Mouse (Mus musculus) lung, postnatal 10 days (tissue): ENCODE measurements around the gene Psmb9.
A peak's percentile ranks its signal among the peaks of the same experiment; 100 is the strongest.

ENCODE experiments used
- DNase-seq: peaks from one replicate; pipeline ENCODE4 v3.0.0; 2021

Psmb9 gene

GRCm38 (mm10) chr17:34205021-34205745, 17.6 kb upstream of the Psmb9 start:
- DNase-seq, result peak; percentile 62

- peak; percentile 93 for DNase-seq
Measured at GRCm38 (mm10) chr17:34204303-34205010, 16.9 kb upstream of the Psmb9 start.

- DNase-seq, result no peak
Measured at GRCm38 (mm10) chr17:34203444-34203843, 15.9 kb upstream of the Psmb9 start, which contains the start of gene Tap2. Gene Tap2, plus strand, starts transcription at chr17:34203527.

GRCm38 (mm10) chr17:34202760-34203442, 15.3 kb upstream of the Psmb9 start:
- no peak for DNase-seq

DNA sequence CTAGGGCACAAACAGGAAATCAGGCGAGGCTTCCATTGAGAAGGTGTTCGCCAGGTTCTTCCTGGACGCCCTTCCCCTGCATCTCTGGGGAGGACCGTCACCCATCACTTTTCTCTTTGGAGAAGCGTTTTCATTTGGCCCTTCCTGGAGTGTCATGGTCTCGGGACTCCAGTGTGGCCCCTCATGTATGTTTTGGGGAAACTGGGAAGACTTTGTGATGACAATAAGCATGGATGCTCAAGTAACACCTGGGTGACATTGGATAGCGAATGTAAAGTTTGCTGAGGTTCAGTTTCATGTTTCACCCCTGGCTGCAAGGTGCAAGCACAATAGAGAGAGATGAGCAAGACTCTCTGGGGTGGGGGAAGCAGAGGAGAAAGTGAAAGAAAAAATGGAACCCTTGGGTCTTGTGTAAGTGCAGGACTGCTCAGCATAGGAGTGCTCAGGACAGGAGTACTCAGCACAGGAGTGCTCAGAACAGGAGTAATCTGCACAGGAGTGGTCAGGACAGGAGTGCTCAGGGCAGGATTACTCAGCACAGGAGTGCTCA, 14.0 kb upstream of the Psmb9 start:
- DNase-seq, result no peak

- no peak for DNase-seq
Measured at GRCm38 (mm10) chr17:34200772-34201505, 13.4 kb upstream of the Psmb9 start.

GRCm38 (mm10) chr17:34200047-34200446, 12.5 kb upstream of the Psmb9 start:
- no peak for DNase-seq

- DNase-seq, result no peak
Measured at GRCm38 (mm10) chr17:34199050-34199619, 11.6 kb upstream of the Psmb9 start.

DNA sequence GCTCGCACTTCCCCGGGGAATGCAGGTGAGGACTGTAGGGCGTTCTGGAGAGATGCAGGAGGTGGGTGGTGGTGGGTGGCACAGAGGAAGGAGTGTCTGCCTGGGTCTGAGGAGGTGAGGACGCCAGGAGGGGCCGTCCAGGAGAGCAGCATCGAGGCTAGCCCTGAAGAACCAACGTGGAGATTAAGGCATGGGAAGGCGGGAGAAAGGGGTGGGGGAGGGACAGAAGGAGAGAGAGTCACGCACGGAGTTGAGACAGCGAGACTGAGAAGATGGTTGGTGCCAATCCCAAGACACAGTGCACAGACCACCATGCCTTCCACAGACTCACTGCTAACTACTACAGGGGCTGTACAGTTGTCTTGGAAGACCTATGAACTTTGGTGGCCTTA, 11.0 kb upstream of the Psmb9 start:
- DNase-seq, result no peak

DNA sequence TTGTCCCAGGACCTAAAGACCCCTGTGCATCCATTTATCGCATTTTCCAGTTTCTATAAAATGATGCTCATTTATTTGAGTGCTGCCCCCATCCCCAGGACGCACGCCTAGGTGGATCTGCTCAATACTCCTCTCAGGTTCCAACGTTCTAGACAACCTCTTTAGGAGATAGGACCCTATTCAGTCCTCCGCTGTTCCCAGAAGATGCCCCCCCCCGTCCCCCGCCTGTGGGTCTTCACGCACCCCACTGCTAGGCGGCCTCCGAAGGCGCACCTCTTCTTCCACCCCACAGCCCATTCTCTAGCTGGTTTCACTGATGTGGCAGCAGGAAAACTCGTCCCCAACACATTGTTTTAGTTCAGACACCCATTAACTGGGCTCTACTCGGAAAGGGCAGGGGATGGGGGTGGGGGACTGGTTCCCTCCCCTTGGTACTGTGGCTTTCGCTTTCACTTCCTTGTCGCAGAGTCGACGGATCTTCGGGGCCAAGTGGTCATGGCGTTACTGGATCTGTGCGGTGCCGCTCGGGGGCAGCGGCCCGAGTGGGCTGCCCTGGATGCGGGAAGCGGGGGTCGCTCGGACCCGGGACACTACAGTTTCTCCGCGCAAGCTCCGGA, 10.4 kb upstream of the Psmb9 start:
- peak; percentile 80 for DNase-seq

GRCm38 (mm10) chr17:34196941-34197894, 9.7 kb upstream of the Psmb9 start, which contains the start of gene Psmb8:
Gene Psmb8, plus strand, starts transcription at chr17:34197721.
- peak; percentile 98 for DNase-seq

DNA sequence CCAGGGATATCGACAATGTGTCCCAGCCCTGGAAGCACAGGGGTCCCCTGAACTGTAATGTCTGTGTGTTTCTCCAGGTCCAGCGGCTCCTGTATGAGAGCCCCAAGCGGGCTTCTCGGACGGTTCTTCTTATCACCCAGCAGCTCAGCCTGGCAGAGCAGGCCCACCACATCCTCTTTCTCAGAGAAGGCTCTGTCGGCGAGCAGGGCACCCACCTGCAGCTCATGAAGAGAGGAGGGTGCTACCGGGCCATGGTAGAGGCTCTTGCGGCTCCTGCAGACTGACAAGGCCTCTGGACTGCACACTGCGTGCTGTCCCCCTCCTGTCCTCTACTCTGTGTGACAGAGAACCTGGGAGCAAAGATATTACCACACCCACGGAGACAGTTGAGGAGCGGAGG, 8.9 kb upstream of the Psmb9 start:
- DNase-seq, result no peak

DNA sequence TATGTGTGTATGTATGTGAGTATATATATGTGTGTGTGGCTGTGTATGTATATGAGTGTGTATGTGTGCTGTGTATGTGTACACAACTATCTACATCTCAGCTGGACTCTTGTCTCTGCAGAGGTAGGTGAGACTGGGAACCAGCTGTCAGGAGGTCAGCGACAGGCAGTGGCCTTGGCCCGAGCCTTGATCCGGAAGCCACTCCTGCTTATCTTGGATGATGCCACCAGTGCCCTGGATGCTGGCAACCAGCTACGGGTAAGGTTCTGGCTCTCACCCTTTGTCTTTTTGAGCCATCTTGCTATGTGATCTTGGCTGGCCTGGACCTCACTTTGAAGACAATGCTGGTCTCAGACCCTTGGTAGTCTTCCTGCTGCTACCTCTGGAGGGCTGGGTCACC, 7.2 kb upstream of the Psmb9 start:
- no peak for DNase-seq

- no peak for DNase-seq
Measured at GRCm38 (mm10) chr17:34193468-34193867, 5.9 kb upstream of the Psmb9 start.

GRCm38 (mm10) chr17:34192852-34193251, 5.3 kb upstream of the Psmb9 start:
- no peak for DNase-seq

DNA sequence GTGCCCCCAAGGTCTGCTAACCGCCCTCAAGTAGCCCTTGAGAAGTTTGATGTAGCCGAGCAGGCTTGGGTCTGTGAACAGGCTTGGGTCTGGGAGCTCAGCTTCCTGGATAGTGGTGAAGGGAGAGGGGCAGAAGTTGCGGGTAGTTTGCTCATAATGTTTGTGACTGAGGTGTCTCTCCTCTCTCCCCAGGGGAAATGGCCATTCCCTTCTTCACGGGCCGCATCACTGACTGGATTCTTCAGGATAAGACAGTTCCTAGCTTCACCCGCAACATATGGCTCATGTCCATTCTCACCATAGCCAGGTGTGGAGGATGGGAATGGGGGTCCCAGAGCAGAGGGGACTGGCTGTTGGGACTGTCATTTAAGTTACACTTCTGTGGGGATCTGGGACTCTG, 1.4 kb upstream of the Psmb9 start:
- DNase-seq, result no peak

DNA sequence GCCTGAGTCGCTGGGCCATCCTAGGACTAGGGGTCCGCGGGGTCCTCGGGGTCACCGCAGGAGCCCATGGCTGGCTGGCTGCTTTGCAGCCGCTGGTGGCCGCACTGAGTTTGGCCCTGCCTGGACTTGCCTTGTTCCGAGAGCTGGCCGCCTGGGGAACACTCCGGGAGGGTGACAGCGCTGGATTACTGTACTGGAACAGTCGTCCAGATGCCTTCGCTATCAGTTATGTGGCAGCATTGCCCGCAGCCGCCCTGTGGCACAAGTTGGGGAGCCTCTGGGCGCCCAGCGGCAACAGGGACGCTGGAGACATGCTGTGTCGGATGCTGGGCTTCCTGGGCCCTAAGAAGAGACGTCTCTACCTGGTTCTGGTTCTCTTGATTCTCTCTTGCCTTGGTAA, 446 bp upstream of the Psmb9 start:
- peak; percentile 40 for DNase-seq

GRCm38 (mm10) chr17:34186885-34187260, 691 bp downstream of the Psmb9 start:
- DNase-seq, result no peak

DNA sequence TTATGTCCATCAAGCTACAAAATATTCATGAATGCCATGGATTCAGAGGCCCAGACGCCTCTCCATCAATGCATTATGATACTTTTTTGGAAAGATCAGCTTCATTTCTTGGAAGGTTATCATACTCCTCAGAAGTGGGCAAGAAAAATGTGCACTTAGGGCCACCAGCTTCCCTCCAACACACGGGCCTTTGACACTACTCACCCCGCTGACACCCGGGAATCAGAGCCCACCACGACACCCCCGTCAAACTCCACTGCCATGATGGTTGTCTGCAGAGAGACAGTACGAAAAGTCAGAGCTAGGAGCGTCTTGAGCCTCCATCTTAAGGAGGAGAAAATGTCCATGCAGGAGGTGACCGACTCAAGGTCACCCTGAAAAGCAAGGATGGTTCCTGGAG, 2.0 kb downstream of the Psmb9 start:
- no peak for DNase-seq

DNA sequence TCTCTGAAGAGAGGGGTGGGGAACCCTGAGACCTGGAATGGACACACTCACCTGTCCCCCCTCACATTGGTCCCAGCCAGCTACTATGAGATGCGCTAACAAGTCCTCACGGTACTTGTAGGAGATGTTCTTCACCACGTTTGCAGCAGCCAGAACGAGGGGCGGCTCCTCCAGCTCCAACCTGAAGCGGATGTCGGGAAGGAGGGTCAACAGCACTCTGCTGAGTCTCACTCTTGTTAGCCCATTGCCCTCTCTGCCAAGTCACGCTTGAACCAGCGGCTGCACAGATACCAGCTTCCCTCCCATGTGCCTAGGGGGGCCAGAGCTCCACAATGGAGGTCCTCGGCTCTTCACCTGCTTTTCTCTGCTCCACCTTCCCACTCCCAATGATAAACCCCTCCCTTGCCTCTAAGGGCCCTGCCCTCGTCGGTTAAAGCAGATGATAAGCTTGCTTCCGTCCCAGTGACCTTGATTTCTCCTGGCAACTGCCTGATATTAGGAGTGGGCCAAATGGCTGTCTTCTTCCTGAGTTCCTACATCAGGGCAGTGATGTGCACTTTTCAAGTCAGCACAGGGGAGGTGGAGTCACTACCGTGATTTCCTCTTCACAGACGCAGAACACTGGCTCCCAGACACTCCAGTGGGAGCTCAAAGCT, 3.9 kb downstream of the Psmb9 start:
- DNase-seq, result no peak
